Mouse (Mus musculus) heart, embryonic 14.5 days (tissue): ENCODE results near the gene Tmod2. TPM values are rescaled to one million over a fixed set of nuclear protein-coding genes. Genes with fewer than 3 reads are reported as not detected.
"Not testable (repeated sequence)": the region's sequence is repeated elsewhere in the genome, so short reads cannot be mapped to it uniquely, and the experiment has no call there.

Source experiments
- ATAC-seq: fragments of 200-750 bp; cut with Nextera tagmentation; 2 replicates; pipeline ENCODE4 v1.8.0; 2017; ENCODE audit warnings: low read depth, moderate TSS enrichment; ENCODE audit not compliant: insufficient number of reproducible peaks, insufficient read depth, low FRiP score
- H3K27ac ChIP-seq, 2 experiments: fragments of 200-500 bp in 1 of 2; fragments of 300-500 bp in 1 of 2; sonication (generic) in 1 of 2; replicated peaks in 1 of 2; 2 replicates each; pipeline ENCODE4 v1.5.1; 2012 to 2014; ENCODE audit warnings: low read depth in 2 of 2, low read length in 2 of 2, control low read depth in 1 of 2, mild to moderate bottlenecking in 1 of 2, mixed read lengths in 1 of 2; ENCODE audit not compliant: control insufficient read depth in 1 of 2, insufficient read depth in 1 of 2
- H3K27me3 ChIP-seq: fragments of 300-500 bp; sonication (generic); 2 replicates; pipeline ENCODE4 v1.6.1; 2014; ENCODE audit warnings: mild to moderate bottlenecking, low read length, control low read depth; ENCODE audit not compliant: control insufficient read depth, insufficient read depth
- H3K36me3 ChIP-seq: fragments of 300-500 bp; sonication (generic); 2 replicates; pipeline ENCODE4 v1.6.1; 2014; ENCODE audit warnings: mild to moderate bottlenecking, control low read depth, low read length, mixed read lengths; ENCODE audit not compliant: control insufficient read depth, insufficient read depth
- H3K4me1 ChIP-seq, 2 experiments: fragments of 200-500 bp in 1 of 2; fragments of 300-500 bp in 1 of 2; sonication (generic) in 1 of 2; 2 replicates each; pipeline ENCODE4 v1.6.1; 2012 to 2014; ENCODE audit warnings: low read length in 2 of 2, control low read depth in 1 of 2, mixed read lengths in 1 of 2; ENCODE audit not compliant: control insufficient read depth in 2 of 2, insufficient read depth in 2 of 2
- H3K4me2 ChIP-seq: fragments of 300-500 bp; sonication (generic); 2 replicates; pipeline ENCODE4 v1.6.1; 2014; ENCODE audit warnings: mild to moderate bottlenecking, low read length
- H3K4me3 ChIP-seq, 2 experiments: fragments of 200-500 bp in 1 of 2; fragments of 300-500 bp in 1 of 2; sonication (generic) in 1 of 2; 2 replicates each; pipeline ENCODE4 v1.5.1; 2012 to 2014; ENCODE audit warnings: low read length in 2 of 2, mild to moderate bottlenecking in 2 of 2, control low read depth in 1 of 2, low read depth in 1 of 2, moderate library complexity in 1 of 2; ENCODE audit not compliant: control insufficient read depth in 1 of 2, insufficient read depth in 1 of 2
- H3K9ac ChIP-seq: fragments of 300-500 bp; sonication (generic); 2 replicates; pipeline ENCODE4 v1.6.1; 2014; ENCODE audit warnings: mild to moderate bottlenecking, low read length
- H3K9me3 ChIP-seq: fragments of 300-500 bp; sonication (generic); 2 replicates; pipeline ENCODE4 v1.6.1; 2016; ENCODE audit warnings: low read length, control low read depth; ENCODE audit not compliant: control insufficient read depth
- WGBS: fragments of 180-500 bp; shearing (Covaris S2); extraction: QIAGEN DNeasy Blood & Tissue Kit; methylation state at CpG from one replicate; pipeline ENCODE4 v1.1.7; 2014; 5-methylcytosine and 5-hydroxymethylcytosine counted together
- polyA plus RNA-seq: library from polyadenylated mRNA; unstranded; fragments of >200 nt; fragmentation: Nextera tagmentation; extraction: Ambion mirVana; gene quantifications from 2 replicates; pipeline ENCODE4 v1.2.1, GENCODE M21; 2014

The Tmod2 gene
- polyA plus RNA-seq: 3.2 and 4.1 TPM in 2 replicates

DNA sequence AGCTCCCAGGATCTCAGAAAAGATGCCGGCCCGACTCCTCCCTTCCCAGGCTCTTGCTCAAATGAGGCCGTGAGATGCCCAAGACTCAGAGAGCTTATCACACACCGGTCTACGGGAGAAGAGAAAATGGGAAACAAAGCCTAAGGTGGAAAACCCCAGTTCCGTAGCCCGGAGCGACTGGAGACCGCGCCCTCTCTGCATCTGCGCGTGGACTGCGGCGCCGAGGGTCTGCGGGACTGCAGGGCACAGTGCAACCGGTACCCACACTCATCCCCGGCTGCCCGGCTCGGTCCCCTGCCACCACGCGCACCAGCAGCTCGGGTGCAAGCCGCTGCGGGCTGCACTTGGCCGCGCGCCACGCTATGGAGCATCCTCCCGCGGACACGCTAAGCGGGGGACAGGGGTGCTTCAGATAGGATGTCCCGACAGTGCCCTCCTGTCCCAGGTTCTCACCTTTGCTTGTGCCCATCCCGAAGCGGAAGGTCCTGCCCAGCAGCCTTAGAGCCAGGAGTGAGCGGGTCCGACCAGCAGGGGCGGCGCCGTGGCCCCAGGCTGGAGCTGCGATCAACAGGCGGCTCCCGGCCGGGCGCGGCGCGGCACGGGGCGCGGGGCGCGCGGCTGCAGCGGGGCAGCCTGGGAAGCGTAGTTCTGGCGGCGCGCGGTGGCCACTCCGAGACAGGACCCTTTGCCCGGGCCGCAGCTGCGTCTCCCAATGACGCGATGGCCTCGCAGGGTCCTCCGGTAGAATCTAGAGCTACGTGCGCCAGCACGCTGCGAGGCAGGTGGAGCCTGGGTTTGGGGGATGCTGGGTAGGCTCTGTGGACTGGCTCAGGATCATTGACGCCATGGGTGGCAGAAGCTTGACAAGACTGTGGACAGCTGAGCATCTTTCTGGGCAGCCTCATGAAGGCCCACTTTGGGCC is at the start of gene Tmod2:
Gene Tmod2, minus strand, starts transcription at position 755 of the 923 bp plus-strand sequence.
- no peaks in the 10 kb centered on the region for H3K9me3 ChIP-seq
- no peaks in the 10 kb centered on the region; the same call in 1 of the 2 replicates for H3K27me3 ChIP-seq
- no peaks in the 10 kb centered on the region for H3K36me3 ChIP-seq
- under 1% methylated on average over 69 of the region's 74 CpGs for WGBS
- peak; percentile 56; the same call in 1 of the 2 replicates for ATAC-seq
- 0 out of 4 replicates have a peak, but pooled peaks cover 0 to 3% of the 10 kb centered on the region in 2 experiments for H3K4me1 ChIP-seq
- peak within 1 kb of the TSS; percentile 98 for H3K4me2 ChIP-seq
- peak within 1 kb of the TSS; percentile 71 for H3K9ac ChIP-seq
- H3K27ac ChIP-seq: no peak within 1 kb of the TSS
- peak within 1 kb of the TSS; percentile 69 to 78 for H3K4me3 ChIP-seq

DNA sequence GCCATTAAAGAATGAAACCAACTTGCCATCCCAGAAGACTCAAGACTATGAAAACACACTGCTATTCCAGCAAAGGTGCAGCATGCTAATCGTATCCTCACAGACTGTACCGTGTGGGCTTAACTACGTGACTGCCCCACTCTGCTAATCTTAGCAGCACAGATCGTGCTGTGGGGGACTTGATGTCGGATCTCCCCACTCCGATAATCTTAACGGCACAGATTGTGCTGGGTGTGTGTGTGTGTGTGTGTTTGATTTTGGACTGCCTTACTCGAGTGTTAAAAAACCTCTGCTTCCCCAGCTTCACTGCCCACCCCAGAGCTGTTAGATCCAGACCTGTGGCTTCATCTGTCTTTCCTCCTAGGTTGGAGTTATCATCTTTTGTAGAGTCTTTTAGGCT is 49.8 kb upstream of the Tmod2 start:
- no peak overlapping the region for H3K27ac ChIP-seq
- H3K9me3 ChIP-seq: no peaks in the 10 kb centered on the region
- H3K4me3 ChIP-seq: no peak overlapping the region
- H3K36me3 ChIP-seq: no peaks in the 10 kb centered on the region
- H3K4me1 ChIP-seq: no peaks in the 10 kb centered on the region
- WGBS: 65% methylated on average over 8 of the region's 8 CpGs
- no peak overlapping the region for H3K9ac ChIP-seq
- no peak for ATAC-seq
- no peak overlapping the region for H3K4me2 ChIP-seq
- no peaks in the 10 kb centered on the region for H3K27me3 ChIP-seq

DNA sequence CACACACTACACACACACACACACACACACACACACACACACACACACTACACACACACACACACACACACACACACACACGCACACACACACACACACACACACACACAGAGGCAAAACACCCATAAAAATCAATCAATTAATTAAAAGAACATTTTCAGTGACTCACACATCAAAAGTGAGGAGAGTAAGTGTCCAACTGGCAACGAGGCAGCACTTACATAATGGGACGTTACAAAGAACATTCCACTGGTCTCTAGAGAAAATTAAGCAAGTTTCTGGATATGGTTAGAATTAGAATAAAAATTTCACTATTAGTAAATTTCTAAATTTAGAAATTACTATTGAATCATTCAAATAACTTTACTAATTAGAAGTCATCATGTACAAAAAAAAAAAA is 45.3 kb upstream of the Tmod2 start:
- H3K4me1 ChIP-seq, ATAC-seq: not testable (repeated sequence)
- WGBS: 82% methylated on average over 3 of the region's 3 CpGs

DNA sequence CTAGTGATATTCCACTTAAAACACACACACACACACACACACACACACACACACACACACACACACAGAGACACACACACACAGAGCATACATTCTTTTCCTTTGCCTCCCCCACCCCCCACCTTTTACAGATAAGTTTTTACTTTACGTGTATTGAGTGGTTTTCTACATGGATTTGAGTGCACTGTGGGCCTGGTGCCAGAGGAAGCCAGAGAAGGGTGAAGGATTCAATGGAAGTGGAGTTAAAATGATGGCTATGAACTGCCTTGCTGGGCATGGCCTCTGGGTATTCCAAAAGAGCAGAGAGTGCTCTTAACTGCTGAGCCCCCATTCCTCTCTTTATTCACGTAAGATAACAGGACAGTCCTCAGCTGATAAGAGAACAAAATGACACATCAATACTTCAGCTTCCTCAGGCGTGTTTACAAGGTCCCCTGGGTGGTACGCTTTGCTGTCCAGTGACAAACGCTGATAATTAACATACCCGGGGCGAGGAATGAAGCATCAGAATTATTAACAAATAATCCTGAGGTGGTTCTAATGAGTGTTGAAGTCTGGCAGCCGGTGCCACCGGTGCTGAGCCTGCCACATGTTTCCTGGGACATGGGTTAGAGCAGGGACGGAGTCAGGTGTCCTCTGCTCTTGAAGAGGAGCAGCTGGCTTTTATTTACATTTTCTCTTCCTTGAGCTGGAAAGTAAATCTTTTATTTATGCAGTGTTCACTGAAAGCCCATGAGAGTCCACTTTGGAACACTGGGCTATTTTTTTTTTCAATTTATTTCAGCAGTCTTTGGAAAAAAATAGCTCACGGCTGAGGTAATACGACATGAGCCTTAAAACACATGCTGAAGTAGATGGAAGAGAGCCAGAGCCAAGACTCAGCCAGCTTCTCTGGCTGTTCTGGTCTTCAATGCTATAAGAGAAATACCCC is 43.1 kb upstream of the Tmod2 start:
- no peak for ATAC-seq
- H3K36me3 ChIP-seq: no peaks in the 10 kb centered on the region
- WGBS: 23% methylated on average over 12 of the region's 12 CpGs
- no peak overlapping the region for H3K9ac ChIP-seq
- no peaks in the 10 kb centered on the region for H3K27me3 ChIP-seq
- H3K4me1 ChIP-seq: peaks cover 5% of the 10 kb centered on the region in 2 experiments
- no peaks in the 10 kb centered on the region for H3K9me3 ChIP-seq
- H3K4me2 ChIP-seq: 0 out of 2 replicates have a peak overlapping the region, but pooled peaks have one; percentile 9
- H3K4me3 ChIP-seq: no peak overlapping the region
- H3K27ac ChIP-seq: peak overlapping the region in 1 of 2 experiments; percentile 23; a peak in 1 of 4 replicates

More for the DNA sequence above, 45.3 kb upstream of the Tmod2 start:
- H3K9ac ChIP-seq, H3K27ac ChIP-seq, H3K9me3 ChIP-seq, H3K27me3 ChIP-seq, H3K4me3 ChIP-seq, H3K36me3 ChIP-seq, H3K4me2 ChIP-seq: not testable (repeated sequence)

DNA sequence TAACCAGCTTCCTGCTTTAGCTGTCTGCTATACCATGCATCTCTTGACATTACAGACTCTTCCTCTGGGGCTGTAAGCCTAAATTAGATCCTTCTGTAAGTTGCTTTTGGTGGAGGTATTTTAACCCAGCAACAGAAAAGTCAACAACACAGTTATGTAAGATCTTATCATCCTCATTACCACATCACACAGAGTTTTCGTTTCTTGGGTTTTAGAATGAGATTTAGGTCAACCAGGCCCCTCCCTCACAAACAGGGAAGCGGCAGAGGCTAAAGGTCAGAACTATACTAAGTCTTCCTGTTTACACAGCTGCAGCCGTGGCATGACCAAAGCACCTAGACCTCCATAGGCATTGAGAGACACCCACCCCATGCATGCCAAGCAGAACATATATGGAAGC is 34.3 kb upstream of the Tmod2 start:
- H3K27me3 ChIP-seq: no peaks in the 10 kb centered on the region
- no peak overlapping the region for H3K27ac ChIP-seq
- no peaks in the 10 kb centered on the region for H3K4me1 ChIP-seq
- no peak overlapping the region for H3K4me3 ChIP-seq
- no peak for ATAC-seq
- H3K4me2 ChIP-seq: no peak overlapping the region
- no peaks in the 10 kb centered on the region for H3K36me3 ChIP-seq
- H3K9ac ChIP-seq: no peak overlapping the region
- H3K9me3 ChIP-seq: no peaks in the 10 kb centered on the region
- 48% methylated on average over 3 of the region's 3 CpGs for WGBS

DNA sequence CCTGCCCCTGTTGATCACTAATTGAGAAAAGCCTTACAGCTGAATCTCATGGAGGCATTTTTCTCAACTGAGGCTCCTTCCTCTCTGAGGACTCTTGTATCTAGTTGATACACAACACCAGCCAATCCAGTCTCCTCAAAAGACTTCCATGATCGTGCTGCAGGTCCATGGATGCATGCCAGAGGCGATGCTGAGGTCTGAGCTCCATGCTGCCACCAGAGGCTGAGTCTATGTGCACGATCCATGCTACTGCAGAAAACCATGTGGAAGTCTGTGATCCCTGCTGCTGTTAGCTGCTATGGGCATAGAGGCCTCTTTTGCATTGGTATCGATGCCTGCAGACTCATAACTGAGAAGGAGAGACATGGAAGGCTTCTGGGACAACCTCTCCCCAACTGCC is 23.1 kb upstream of the Tmod2 start:
- no peak overlapping the region for H3K4me2 ChIP-seq
- H3K27me3 ChIP-seq: no peaks in the 10 kb centered on the region
- ATAC-seq: no peak
- H3K9ac ChIP-seq: no peak overlapping the region
- 73% methylated on average over 4 of the region's 4 CpGs for WGBS
- peaks cover 3 to 7% of the 10 kb centered on the region in 2 experiments; a peak in 2 of 4 replicates for H3K4me1 ChIP-seq
- no peak overlapping the region for H3K4me3 ChIP-seq
- H3K27ac ChIP-seq: no peak overlapping the region
- 0 out of 2 replicates have a peak, but pooled peaks cover 2% of the 10 kb centered on the region for H3K9me3 ChIP-seq
- peaks cover 9% of the 10 kb centered on the region; the same call in 1 of the 2 replicates for H3K36me3 ChIP-seq

DNA sequence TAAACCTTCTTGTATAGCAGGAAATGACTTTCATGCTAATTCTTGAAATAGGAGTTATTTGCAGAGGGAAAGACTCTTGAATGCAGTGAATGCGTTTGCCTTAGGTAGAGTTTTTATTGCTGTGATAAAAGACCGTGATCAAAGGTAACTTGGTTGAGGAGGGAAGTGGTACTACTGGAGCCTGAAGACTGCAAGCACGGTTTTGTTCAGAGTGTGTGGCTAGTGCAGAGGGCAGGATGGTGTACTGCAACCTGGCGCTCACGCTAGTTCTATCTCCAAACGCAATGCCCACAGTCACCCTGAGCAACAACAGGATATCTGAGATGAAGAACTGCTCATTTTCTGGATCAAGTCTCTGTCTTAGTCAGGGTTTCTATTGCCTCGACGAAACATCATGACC is 22.5 kb upstream of the Tmod2 start:
- Histone ChIP-seq H3K27me3 (no peaks in the 10 kb centered on the region), H3K4me2 (no peak overlapping the region), H3K4me1 (peaks cover 3 to 7% of the 10 kb centered on the region in 2 experiments; a peak in 2 of 4 replicates), H3K9ac (no peak overlapping the region), H3K27ac (no peak overlapping the region), H3K36me3 (peaks cover 9% of the 10 kb centered on the region; the same call in 1 of the 2 replicates), H3K9me3 (0 out of 2 replicates have a peak, but pooled peaks cover 2% of the 10 kb centered on the region), H3K4me3 (no peak overlapping the region)
- no peak for ATAC-seq
- WGBS: 87% methylated on average over 8 of the region's 8 CpGs
